Mouse (Mus musculus) testis, adult 2 months (tissue): ENCODE results near the gene Gipc2.

Source experiments
- CTCF ChIP-seq: fragments of 200-500 bp; IDR thresholded peaks from 2 replicates; pipeline ENCODE4 v1.5.1; 2012; ENCODE audit warnings: low read depth, mild to moderate bottlenecking, inconsistent platforms, low read length, moderate library complexity; ENCODE audit not compliant: control insufficient read depth, insufficient read depth, insufficient replicate concordance
- POLR2A ChIP-seq: fragments of 200-500 bp; IDR thresholded peaks from 2 replicates; pipeline ENCODE4 v1.6.1; 2012; ENCODE audit warnings: low read depth, mild to moderate bottlenecking, inconsistent platforms, low read length, moderate library complexity; ENCODE audit not compliant: control insufficient read depth

GRCm38 (mm10) chr3:152066696-152067095 is 99.3 kb downstream of the Gipc2 start:
- no peak for TF ChIP-seq POLR2A
- no peak for TF ChIP-seq CTCF
